Mouse (Mus musculus) liver, embryonic 16.5 days (tissue): Measurements from ENCODE around the gene Rap2a. TPM values are rescaled to one million over a fixed set of nuclear protein-coding genes. Genes with fewer than 3 reads are reported as not detected.

Experiments used
- ATAC-seq: fragments of 200-750 bp; cut with Nextera tagmentation; 2 replicates; pipeline ENCODE4 v1.8.0; 2017; ENCODE audit warnings: low read depth, mild to moderate bottlenecking, moderate number of reproducible peaks, moderate library complexity
- H3K27ac ChIP-seq: fragments of 300-500 bp; sonication (generic); 2 replicates; pipeline ENCODE4 v1.5.1; 2014; ENCODE audit warnings: mild to moderate bottlenecking, low read length
- H3K27me3 ChIP-seq: fragments of 300-500 bp; sonication (generic); 2 replicates; pipeline ENCODE4 v1.6.1; 2014; ENCODE audit warnings: low read depth, low read length, mixed read lengths; ENCODE audit not compliant: control insufficient read depth, insufficient read depth
- H3K36me3 ChIP-seq: fragments of 300-500 bp; sonication (generic); 2 replicates; pipeline ENCODE4 v1.6.1; 2014; ENCODE audit warnings: mild to moderate bottlenecking; ENCODE audit not compliant: control insufficient read depth, insufficient read depth
- H3K4me1 ChIP-seq: fragments of 300-500 bp; sonication (generic); 2 replicates; pipeline ENCODE4 v1.6.1; 2014; ENCODE audit warnings: low read depth, low read length, mixed read lengths; ENCODE audit not compliant: control insufficient read depth
- H3K4me2 ChIP-seq: fragments of 300-500 bp; sonication (generic); 2 replicates; pipeline ENCODE4 v1.6.1; 2014; ENCODE audit warnings: low read depth, low read length, mixed read lengths
- H3K4me3 ChIP-seq: fragments of 300-500 bp; sonication (generic); 2 replicates; pipeline ENCODE4 v1.5.1; 2014; ENCODE audit warnings: low read depth, mild to moderate bottlenecking, low read length
- H3K9ac ChIP-seq: fragments of 300-500 bp; sonication (generic); 2 replicates; pipeline ENCODE4 v1.6.1; 2014; ENCODE audit warnings: low read depth, low read length
- H3K9me3 ChIP-seq: fragments of 300-500 bp; sonication (generic); replicated peaks from 2 replicates; pipeline ENCODE4 v1.6.1; 2016; ENCODE audit warnings: low read length; ENCODE audit not compliant: control insufficient read depth
- WGBS: fragments of 180-500 bp; shearing (Covaris S2); extraction: QIAGEN DNeasy Blood & Tissue Kit; methylation state at CpG from one replicate; pipeline ENCODE4 v1.1.7; 2014; ENCODE audit not compliant: insufficient replicate concordance; 5-methylcytosine and 5-hydroxymethylcytosine counted together
- polyA plus RNA-seq: library from polyadenylated mRNA; unstranded; fragments of >200 nt; fragmentation: Nextera tagmentation; extraction: Ambion mirVana; gene quantifications from 2 replicates; pipeline ENCODE4 v1.2.1, GENCODE M21; 2015

The Rap2a gene
- polyA plus RNA-seq, 1 experiment from 2014 or later: 0.89 TPM

GRCm38 (mm10) chr14:120484561-120484960, 6.3 kb downstream of the Rap2a start:
- Histone ChIP-seq H3K4me2 (no peak overlapping the region), H3K9me3 (no peaks in the 10 kb centered on the region), H3K4me3 (no peak overlapping the region), H3K27me3 (peaks cover 3% of the 10 kb centered on the region; the same call in 1 of the 2 replicates), H3K36me3 (no peaks in the 10 kb centered on the region), H3K4me1 (no peaks in the 10 kb centered on the region), H3K27ac (no peak overlapping the region), H3K9ac (no peak overlapping the region)
- ATAC-seq: no peak
- WGBS: 72% methylated on average over 5 of the region's 5 CpGs

- no peak overlapping the region for H3K9ac ChIP-seq
- H3K27ac ChIP-seq: no peak overlapping the region
- H3K4me3 ChIP-seq: no peak overlapping the region
- no peaks in the 10 kb centered on the region for H3K27me3 ChIP-seq
- H3K9me3 ChIP-seq: no peaks in the 10 kb centered on the region
- no peaks in the 10 kb centered on the region for H3K36me3 ChIP-seq
- ATAC-seq: no peak
- no peak overlapping the region for H3K4me2 ChIP-seq
- H3K4me1 ChIP-seq: no peaks in the 10 kb centered on the region
- WGBS: 25% methylated on average over 5 of the region's 5 CpGs
These were observed 18.0 kb downstream of the Rap2a start for GRCm38 (mm10) chr14:120496284-120496683.

DNA sequence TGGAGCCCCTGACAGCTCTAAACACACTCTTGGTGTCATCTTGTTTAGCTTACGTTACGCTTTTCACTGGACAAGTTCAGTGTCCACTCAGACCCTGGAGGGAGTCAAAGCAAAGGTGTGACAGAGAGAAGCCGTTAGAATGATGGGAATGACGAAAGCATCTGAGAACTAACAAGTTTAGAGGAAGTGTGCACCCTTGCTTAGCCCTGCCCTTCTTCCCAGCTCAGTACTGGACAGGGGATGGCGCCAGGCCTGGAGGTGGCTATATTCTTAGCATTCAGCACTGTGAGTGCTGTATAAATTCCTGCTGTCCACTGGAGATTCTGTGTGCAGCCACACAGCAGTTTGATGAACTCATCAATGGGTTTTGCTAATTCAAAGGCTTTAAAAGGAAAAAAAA, 18.6 kb downstream of the Rap2a start:
- Histone ChIP-seq H3K4me1 (no peaks in the 10 kb centered on the region), H3K27ac (no peak overlapping the region), H3K4me2 (no peak overlapping the region), H3K9me3 (no peaks in the 10 kb centered on the region), H3K27me3 (no peaks in the 10 kb centered on the region), H3K36me3 (no peaks in the 10 kb centered on the region), H3K9ac (no peak overlapping the region), H3K4me3 (no peak overlapping the region)
- no peak for ATAC-seq
- WGBS: 63% methylated on average over 5 of the region's 5 CpGs

- Histone ChIP-seq H3K27ac (no peak overlapping the region), H3K36me3 (no peaks in the 10 kb centered on the region), H3K4me1 (no peaks in the 10 kb centered on the region), H3K4me3 (no peak overlapping the region), H3K9me3 (no peaks in the 10 kb centered on the region), H3K27me3 (no peaks in the 10 kb centered on the region), H3K9ac (no peak overlapping the region), H3K4me2 (no peak overlapping the region)
- ATAC-seq: no peak
- WGBS: 78% methylated on average over 10 of the region's 10 CpGs
These were observed 20.9 kb downstream of the Rap2a start for GRCm38 (mm10) chr14:120499096-120499495.

DNA sequence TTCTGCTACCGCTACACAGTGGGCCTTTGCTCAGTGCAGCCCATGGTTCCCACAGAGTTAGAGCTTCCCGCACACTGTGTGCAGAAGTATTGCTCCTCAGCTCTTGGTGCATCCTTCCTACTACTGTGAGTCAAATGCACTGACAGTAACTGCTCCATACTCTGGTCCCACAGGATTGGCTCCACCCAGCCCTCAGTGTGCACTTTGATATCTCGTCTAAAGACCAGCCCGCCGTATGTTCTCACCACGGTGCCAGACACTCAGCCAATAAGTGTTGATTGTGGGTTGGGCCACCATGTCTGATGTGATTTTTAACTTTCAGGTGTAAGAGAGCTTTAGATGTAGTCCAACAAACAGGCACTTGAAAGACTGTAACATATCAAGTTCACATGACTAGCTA, 21.4 kb downstream of the Rap2a start:
- Histone ChIP-seq H3K27ac (no peak overlapping the region), H3K27me3 (no peaks in the 10 kb centered on the region), H3K4me3 (no peak overlapping the region), H3K36me3 (no peaks in the 10 kb centered on the region), H3K4me1 (no peaks in the 10 kb centered on the region), H3K9me3 (no peaks in the 10 kb centered on the region), H3K9ac (no peak overlapping the region), H3K4me2 (no peak overlapping the region)
- 73% methylated on average over 6 of the region's 6 CpGs for WGBS
- no peak for ATAC-seq

GRCm38 (mm10) chr14:120500021-120500560, 21.8 kb downstream of the Rap2a start:
- Histone ChIP-seq H3K9ac (no peak overlapping the region), H3K4me1 (no peaks in the 10 kb centered on the region), H3K4me2 (no peak overlapping the region), H3K36me3 (no peaks in the 10 kb centered on the region), H3K4me3 (no peak overlapping the region), H3K9me3 (no peaks in the 10 kb centered on the region), H3K27me3 (no peaks in the 10 kb centered on the region), H3K27ac (no peak overlapping the region)
- WGBS: 69% methylated on average over 12 of the region's 12 CpGs
- no peak for ATAC-seq

GRCm38 (mm10) chr14:120500791-120501190, 22.5 kb downstream of the Rap2a start:
- H3K4me2 ChIP-seq: no peak overlapping the region
- WGBS: 85% methylated on average over 5 of the region's 5 CpGs
- no peak overlapping the region for H3K4me3 ChIP-seq
- ATAC-seq: no peak
- H3K4me1 ChIP-seq: no peaks in the 10 kb centered on the region
- no peak overlapping the region for H3K27ac ChIP-seq
- no peaks in the 10 kb centered on the region for H3K27me3 ChIP-seq
- H3K36me3 ChIP-seq: no peaks in the 10 kb centered on the region
- no peak overlapping the region for H3K9ac ChIP-seq
- no peaks in the 10 kb centered on the region for H3K9me3 ChIP-seq

DNA sequence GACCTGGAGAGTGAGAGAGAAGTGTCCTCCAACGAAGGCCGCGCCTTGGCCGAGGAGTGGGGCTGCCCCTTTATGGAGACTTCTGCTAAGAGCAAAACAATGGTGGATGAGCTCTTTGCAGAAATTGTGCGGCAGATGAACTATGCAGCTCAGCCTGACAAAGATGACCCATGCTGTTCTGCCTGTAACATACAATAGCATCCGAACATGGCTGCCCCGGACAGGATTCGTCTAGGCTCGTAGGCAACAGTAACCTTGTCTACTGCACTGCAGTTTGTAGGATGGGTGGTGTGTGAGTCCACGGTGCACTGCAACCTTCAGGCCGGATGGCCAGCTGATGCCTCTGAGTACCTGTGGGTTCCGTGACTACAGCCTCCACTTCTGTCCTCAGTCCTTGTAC, 25.4 kb downstream of the Rap2a start:
- no peak overlapping the region for H3K4me2 ChIP-seq
- H3K27me3 ChIP-seq: no peaks in the 10 kb centered on the region
- WGBS: 85% methylated on average over 12 of the region's 12 CpGs
- H3K4me3 ChIP-seq: no peak overlapping the region
- H3K9ac ChIP-seq: no peak overlapping the region
- H3K27ac ChIP-seq: no peak overlapping the region
- no peaks in the 10 kb centered on the region for H3K9me3 ChIP-seq
- no peak for ATAC-seq
- no peaks in the 10 kb centered on the region for H3K36me3 ChIP-seq
- H3K4me1 ChIP-seq: no peaks in the 10 kb centered on the region

GRCm38 (mm10) chr14:120504423-120504822, 26.2 kb downstream of the Rap2a start:
- H3K4me1 ChIP-seq: no peaks in the 10 kb centered on the region
- 77% methylated on average over 12 of the region's 12 CpGs for WGBS
- H3K27me3 ChIP-seq: no peaks in the 10 kb centered on the region
- H3K9me3 ChIP-seq: no peaks in the 10 kb centered on the region
- H3K9ac ChIP-seq: no peak overlapping the region
- no peaks in the 10 kb centered on the region for H3K36me3 ChIP-seq
- ATAC-seq: no peak
- no peak overlapping the region for H3K27ac ChIP-seq
- H3K4me3 ChIP-seq: no peak overlapping the region
- H3K4me2 ChIP-seq: no peak overlapping the region
